Mouse (Mus musculus): Measurements from ENCODE around the gene Sirt4. TPM values are rescaled to one million over a fixed set of nuclear protein-coding genes. Genes with fewer than 3 reads are reported as not detected.

Sirt4 gene
- polyA plus RNA-seq, 1 experiment from 2014 or later, result 23.2 TPM

GRCm38 (mm10) chr5:115436421-115437124, 48.0 kb downstream of the Sirt4 start:
- H3K9me3 ChIP-seq, result no peaks in the 10 kb centered on the region
- peak overlapping the region; percentile 31 for H3K4me3 ChIP-seq
- peak; percentile 88 for ATAC-seq (ENCODE audit: insufficient number of reproducible peaks, insufficient read depth, low FRiP score, low TSS enrichment)
- under 1% methylated on average over 35 of the region's 43 CpGs for WGBS
- H3K27ac ChIP-seq, result peak overlapping the region; percentile 99
- peak overlapping the region; percentile 58 for H3K9ac ChIP-seq
- H3K36me3 ChIP-seq, result peaks cover 42% of the 10 kb centered on the region
- H3K4me2 ChIP-seq (replicated peaks), result peak overlapping the region; percentile 80
- peaks cover 79% of the 10 kb centered on the region for H3K4me1 ChIP-seq
- no peaks in the 10 kb centered on the region for H3K27me3 ChIP-seq

GRCm38 (mm10) chr5:115435755-115436379, 48.7 kb downstream of the Sirt4 start:
- Histone ChIP-seq H3K4me3 (peak overlapping the region; percentile 31), H3K27ac (peak overlapping the region; percentile 99), H3K4me2 (replicated peaks) (peak overlapping the region; percentile 80), H3K9me3 (no peaks in the 10 kb centered on the region), H3K4me1 (peaks cover 80% of the 10 kb centered on the region), H3K9ac (peak overlapping the region; percentile 58), H3K36me3 (peaks cover 38% of the 10 kb centered on the region), H3K27me3 (no peaks in the 10 kb centered on the region)
- 9% methylated on average over 8 of the region's 8 CpGs for WGBS
- no peak for ATAC-seq (ENCODE audit: insufficient number of reproducible peaks, insufficient read depth, low FRiP score, low TSS enrichment)

- Histone ChIP-seq H3K4me1 (peaks cover 80% of the 10 kb centered on the region), H3K27ac (peak overlapping the region; percentile 99), H3K9ac (peak overlapping the region; percentile 58; the same call in 1 of the 2 replicates), H3K36me3 (peaks cover 33% of the 10 kb centered on the region), H3K9me3 (no peaks in the 10 kb centered on the region), H3K4me3 (peak overlapping the region; percentile 31; the same call in 1 of the 2 replicates), H3K27me3 (no peaks in the 10 kb centered on the region), H3K4me2 (replicated peaks) (peak overlapping the region; percentile 80)
- ATAC-seq (ENCODE audit: insufficient number of reproducible peaks, insufficient read depth, low FRiP score, low TSS enrichment), result no peak
- WGBS, result 20% methylated on average over 15 of the region's 15 CpGs
Observed at GRCm38 (mm10) chr5:115434853-115435754, 49.4 kb downstream of the Sirt4 start.

- peak overlapping the region; percentile 99 for H3K27ac ChIP-seq
- H3K4me2 ChIP-seq (replicated peaks), result peak overlapping the region; percentile 80
- ATAC-seq (ENCODE audit: insufficient number of reproducible peaks, insufficient read depth, low FRiP score, low TSS enrichment), result no peak
- peak overlapping the region; percentile 12; the same call in 1 of the 2 replicates for H3K4me3 ChIP-seq
- H3K9me3 ChIP-seq, result no peaks in the 10 kb centered on the region
- H3K36me3 ChIP-seq, result peaks cover 30% of the 10 kb centered on the region
- WGBS, result 31% methylated on average over 11 of the region's 11 CpGs
- no peaks in the 10 kb centered on the region for H3K27me3 ChIP-seq
- peaks cover 80% of the 10 kb centered on the region for H3K4me1 ChIP-seq
- H3K9ac ChIP-seq, result peak overlapping the region; percentile 39; the same call in 1 of the 2 replicates
Observed at GRCm38 (mm10) chr5:115434280-115434852, 50.2 kb downstream of the Sirt4 start.

GRCm38 (mm10) chr5:115433191-115433590, 51.3 kb downstream of the Sirt4 start:
- Histone ChIP-seq H3K36me3 (peaks cover 20% of the 10 kb centered on the region), H3K27ac (peak overlapping the region; percentile 99)

GRCm38 (mm10) chr5:115432395-115432794, 52.1 kb downstream of the Sirt4 start:
- peak overlapping the region; percentile 98 for H3K4me3 ChIP-seq
- H3K9me3 ChIP-seq, result no peaks in the 10 kb centered on the region
- H3K4me2 ChIP-seq (replicated peaks), result peak overlapping the region; percentile 80
- no peaks in the 10 kb centered on the region for H3K27me3 ChIP-seq
- peaks cover 14% of the 10 kb centered on the region; the same call in 1 of the 2 replicates for H3K36me3 ChIP-seq
- peak overlapping the region; percentile 99 for H3K9ac ChIP-seq
- 68% methylated on average over 11 of the region's 11 CpGs for WGBS
- H3K27ac ChIP-seq, result peak overlapping the region; percentile 94
- no peak for ATAC-seq (ENCODE audit: insufficient number of reproducible peaks, insufficient read depth, low FRiP score, low TSS enrichment)
- H3K4me1 ChIP-seq, result peaks cover 62% of the 10 kb centered on the region

More at GRCm38 (mm10) chr5:115433191-115433590, 51.3 kb downstream of the Sirt4 start:
- WGBS, result 72% methylated on average over 8 of the region's 8 CpGs
- Histone ChIP-seq H3K4me2 (replicated peaks) (0 out of 2 replicates have a peak overlapping the region, but pooled peaks have one; percentile 80), H3K9ac (peak overlapping the region; percentile 24; the same call in 1 of the 2 replicates), H3K4me3 (no peak overlapping the region), H3K9me3 (no peaks in the 10 kb centered on the region), H3K4me1 (peaks cover 70% of the 10 kb centered on the region), H3K27me3 (no peaks in the 10 kb centered on the region)
- no peak for ATAC-seq (ENCODE audit: insufficient number of reproducible peaks, insufficient read depth, low FRiP score, low TSS enrichment)

- H3K27ac ChIP-seq, result peak overlapping the region; percentile 94
- no peaks in the 10 kb centered on the region for H3K9me3 ChIP-seq
- H3K36me3 ChIP-seq, result peaks cover 14% of the 10 kb centered on the region; the same call in 1 of the 2 replicates
- H3K4me1 ChIP-seq, result peaks cover 57% of the 10 kb centered on the region
- ATAC-seq (ENCODE audit: insufficient number of reproducible peaks, insufficient read depth, low FRiP score, low TSS enrichment), result no peak
- WGBS, result 15% methylated on average over 7 of the region's 7 CpGs
- peak overlapping the region; percentile 99 for H3K9ac ChIP-seq
- 0 out of 2 replicates have a peak, but pooled peaks cover 2% of the 10 kb centered on the region for H3K27me3 ChIP-seq
- peak overlapping the region; percentile 98 for H3K4me3 ChIP-seq
- H3K4me2 ChIP-seq (replicated peaks), result peak overlapping the region; percentile 80
Observed at GRCm38 (mm10) chr5:115431898-115432259, 52.6 kb downstream of the Sirt4 start.

- peak overlapping the region; percentile 98 for H3K4me3 ChIP-seq
- peaks cover 14% of the 10 kb centered on the region; the same call in 1 of the 2 replicates for H3K36me3 ChIP-seq
- peak overlapping the region; percentile 99 for H3K9ac ChIP-seq
- H3K4me1 ChIP-seq, result peaks cover 51% of the 10 kb centered on the region
- no peaks in the 10 kb centered on the region for H3K9me3 ChIP-seq
- peak overlapping the region; percentile 94 for H3K27ac ChIP-seq
- H3K4me2 ChIP-seq (replicated peaks), result peak overlapping the region; percentile 80
- 0 out of 2 replicates have a peak, but pooled peaks cover 3% of the 10 kb centered on the region for H3K27me3 ChIP-seq
- no peak for ATAC-seq (ENCODE audit: insufficient number of reproducible peaks, insufficient read depth, low FRiP score, low TSS enrichment)
- WGBS, result 4% methylated on average over 13 of the region's 14 CpGs
Observed at GRCm38 (mm10) chr5:115431061-115431897, 53.2 kb downstream of the Sirt4 start.

GRCm38 (mm10) chr5:115430187-115430960, 54.2 kb downstream of the Sirt4 start:
- no peaks in the 10 kb centered on the region for H3K9me3 ChIP-seq
- peak overlapping the region; percentile 94 for H3K27ac ChIP-seq
- H3K9ac ChIP-seq, result peak overlapping the region; percentile 99
- peak overlapping the region; percentile 80 for H3K4me2 ChIP-seq (replicated peaks)
- peaks cover 42% of the 10 kb centered on the region for H3K4me1 ChIP-seq
- WGBS, result under 1% methylated on average over 47 of the region's 73 CpGs
- 0 out of 2 replicates have a peak, but pooled peaks cover 3% of the 10 kb centered on the region for H3K27me3 ChIP-seq
- H3K36me3 ChIP-seq, result peaks cover 14% of the 10 kb centered on the region; the same call in 1 of the 2 replicates
- no peak for ATAC-seq (ENCODE audit: insufficient number of reproducible peaks, insufficient read depth, low FRiP score, low TSS enrichment)
- H3K4me3 ChIP-seq, result peak overlapping the region; percentile 98
